Mouse (Mus musculus): Measurements from ENCODE around the gene Cacna1a.
"Not testable (repeated sequence)": the region's sequence is repeated elsewhere in the genome, so short reads cannot be mapped to it uniquely, and the experiment has no call there.

Gene Cacna1a

GRCm38 (mm10) chr8:84485366-84485765 lies 97.1 kb downstream of the Cacna1a start:
- DNase-seq, result no peak

DNA sequence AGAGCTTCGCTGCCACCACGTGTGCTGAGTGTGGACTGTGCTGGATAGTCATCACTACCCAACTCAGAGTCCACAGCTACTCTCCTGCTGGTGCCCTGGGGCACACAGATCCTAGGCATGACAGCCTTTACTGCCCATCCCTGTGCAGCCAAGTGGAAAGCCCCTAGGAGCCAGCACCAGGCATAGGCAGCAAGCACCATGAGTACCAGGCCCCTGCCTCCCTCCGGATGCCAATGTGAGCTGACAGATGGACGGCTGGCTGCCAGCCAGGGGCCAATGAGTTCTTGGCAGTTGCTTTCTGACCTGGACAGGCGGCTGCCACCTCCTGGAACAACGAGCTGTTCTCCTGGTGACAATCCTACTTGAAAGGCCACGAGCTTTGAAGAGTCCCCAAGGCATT lies 97.6 kb downstream of the Cacna1a start:
- peak; percentile 99 for DNase-seq

DNA sequence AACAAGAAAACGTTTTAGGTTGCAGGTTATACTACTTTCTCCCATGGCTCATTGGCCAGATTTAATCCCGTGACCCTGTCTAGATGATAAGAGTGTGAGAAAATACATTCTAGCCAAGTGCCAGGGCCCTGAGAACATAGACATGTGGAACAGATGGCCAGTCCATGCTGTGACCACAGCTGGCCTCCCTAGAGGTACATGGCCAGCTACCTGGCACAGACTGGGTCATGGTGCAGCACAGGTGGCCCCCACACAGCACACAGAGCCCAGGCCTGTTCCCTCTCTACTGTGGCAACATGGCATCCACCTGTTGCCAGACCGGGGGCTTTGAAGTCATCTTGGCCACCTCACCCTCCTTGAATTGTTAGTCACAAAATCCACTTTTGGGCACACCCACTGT lies 101.0 kb downstream of the Cacna1a start:
- peak; percentile 64 for DNase-seq

DNA sequence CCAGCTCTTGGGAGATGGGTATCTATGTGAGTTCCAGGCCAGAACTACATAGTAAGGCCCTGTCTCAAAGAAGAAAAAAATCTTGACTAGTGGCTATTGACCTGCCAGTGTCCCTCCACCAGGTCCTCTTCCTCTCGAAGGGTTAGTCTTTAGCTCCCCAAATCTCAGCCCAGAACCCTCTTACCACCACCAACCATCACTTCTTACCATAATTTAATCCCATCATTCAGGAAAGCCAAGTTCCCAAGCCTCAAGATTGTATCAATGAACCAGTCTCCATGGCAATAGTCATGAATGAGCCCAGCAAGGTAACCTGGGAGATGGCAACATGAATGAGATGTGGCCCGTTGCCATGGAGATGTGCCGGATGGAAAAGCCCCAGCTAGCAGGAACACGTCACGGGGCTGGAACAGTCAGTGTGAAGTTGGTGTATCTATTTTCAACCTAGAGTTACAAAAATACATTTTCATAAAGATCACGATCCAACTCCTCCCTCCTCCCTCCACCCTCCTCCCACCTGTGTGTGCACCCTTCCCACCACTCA lies 106.4 kb downstream of the Cacna1a start:
- DNase-seq, result peak; percentile 66

DNA sequence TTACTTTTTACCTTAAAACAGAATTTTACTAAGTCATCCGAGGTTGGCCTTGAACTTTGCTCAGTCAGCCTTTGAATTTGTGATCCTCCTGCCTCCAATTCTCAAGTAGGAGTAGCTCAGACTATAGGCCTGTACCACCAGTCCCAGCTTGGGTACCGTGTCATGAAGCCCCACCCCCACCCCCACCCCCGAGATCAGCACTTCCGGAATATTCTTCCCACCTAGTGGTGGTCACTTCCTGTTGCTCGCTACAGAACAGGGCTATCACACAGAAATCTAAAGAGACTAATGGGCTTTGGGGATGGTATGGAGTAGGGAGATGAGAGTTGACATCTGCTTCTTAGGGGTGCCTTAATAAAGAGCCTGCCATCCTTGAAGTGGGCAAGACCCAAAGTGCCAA lies 112.9 kb downstream of the Cacna1a start:
- no peak for DNase-seq

GRCm38 (mm10) chr8:84501671-84502308 lies 113.5 kb downstream of the Cacna1a start:
- no peak for DNase-seq

GRCm38 (mm10) chr8:84502638-84503037 lies 114.4 kb downstream of the Cacna1a start:
- DNase-seq, result peak; percentile 61

- DNase-seq, result no peak
Observed at GRCm38 (mm10) chr8:84507220-84507619, 119.0 kb downstream of the Cacna1a start.

DNA sequence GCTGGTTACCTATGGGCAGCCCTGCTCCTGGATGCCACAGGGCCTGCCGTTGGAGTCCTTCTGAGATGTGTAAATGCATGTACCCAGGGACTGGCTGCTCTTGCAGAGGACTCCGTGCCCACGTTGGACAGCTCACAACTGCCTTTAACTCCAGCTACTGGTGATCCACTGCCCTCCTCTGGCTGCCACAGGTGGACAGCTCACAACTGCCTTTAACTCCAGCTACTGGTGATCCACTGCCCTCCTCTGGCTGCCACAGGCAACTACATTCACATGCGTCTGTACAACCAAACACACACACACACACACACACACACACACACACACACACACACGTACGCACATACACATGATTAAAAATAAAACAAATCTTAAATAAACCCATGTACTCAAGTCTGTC lies 121.5 kb downstream of the Cacna1a start:
- not testable (repeated sequence) for DNase-seq

DNA sequence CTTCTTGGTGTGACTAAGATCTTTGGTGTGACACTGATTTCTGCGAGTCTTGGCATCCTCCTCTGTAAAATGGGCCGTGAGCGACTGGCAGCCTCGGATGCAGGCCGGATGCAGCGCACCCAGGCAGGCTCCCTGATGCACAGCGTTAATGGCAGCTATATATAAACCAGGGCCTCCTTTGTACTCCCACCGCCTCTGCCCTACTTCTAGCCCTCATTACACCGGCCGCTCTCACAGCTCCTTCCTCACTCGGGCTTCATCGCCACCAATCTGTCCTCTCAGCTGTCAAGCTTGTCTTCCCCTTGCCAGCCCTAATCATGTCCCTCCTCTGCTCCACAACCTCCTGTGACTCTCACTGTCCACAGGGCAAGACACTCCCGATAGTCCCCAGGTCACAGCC lies 123.4 kb downstream of the Cacna1a start:
- DNase-seq, result peak; percentile 49

- peak; percentile 63 for DNase-seq
Observed at GRCm38 (mm10) chr8:84513765-84514164, 125.5 kb downstream of the Cacna1a start.

GRCm38 (mm10) chr8:84518180-84518579 lies 129.9 kb downstream of the Cacna1a start:
- no peak for DNase-seq

DNA sequence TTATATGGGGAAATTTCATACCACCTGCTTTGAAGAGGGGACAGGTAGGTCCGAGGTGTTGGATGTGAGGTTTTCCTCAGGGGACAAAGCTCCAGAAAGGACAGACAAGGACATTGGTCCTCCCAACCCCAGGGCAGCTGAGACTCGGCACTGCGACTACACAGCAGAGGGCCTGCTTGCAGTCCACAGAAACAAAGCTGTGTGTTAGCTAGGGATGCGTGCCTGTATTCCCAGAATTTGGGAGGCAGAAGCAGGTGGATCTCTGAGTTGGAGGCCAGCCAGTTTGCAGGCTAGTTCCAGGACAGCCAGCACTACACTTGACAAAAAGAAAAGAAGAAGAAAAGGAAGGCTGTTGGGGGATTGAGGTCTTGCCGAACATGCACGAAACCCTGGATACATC lies 130.5 kb downstream of the Cacna1a start:
- no peak for DNase-seq

- no peak for DNase-seq
Observed at GRCm38 (mm10) chr8:84519767-84520626, 131.8 kb downstream of the Cacna1a start.

- DNase-seq, result no peak
Observed at GRCm38 (mm10) chr8:84520999-84521398, 132.8 kb downstream of the Cacna1a start.

- DNase-seq, result no peak
Observed at GRCm38 (mm10) chr8:84528036-84528435, 139.8 kb downstream of the Cacna1a start.

DNA sequence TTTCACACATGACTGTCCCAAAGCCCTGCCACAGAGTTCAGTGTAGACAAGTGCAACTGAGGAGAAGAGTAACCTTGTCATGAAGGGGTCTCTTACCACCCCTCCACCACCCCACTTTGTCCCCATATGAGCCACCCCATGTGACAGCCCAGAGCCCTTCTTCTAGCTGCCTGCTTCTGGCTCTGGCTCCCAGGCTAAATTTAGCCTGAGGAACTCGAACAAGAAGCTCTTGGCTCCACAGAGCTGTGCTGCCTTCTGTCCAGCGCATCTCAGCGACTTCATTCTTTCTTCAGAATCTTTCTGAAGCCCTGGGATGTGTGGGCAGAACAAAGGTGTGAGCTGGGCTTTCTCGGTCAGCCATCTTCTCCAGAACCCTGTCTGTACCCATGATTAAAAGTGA lies 141.3 kb downstream of the Cacna1a start:
- no peak for DNase-seq

DNA sequence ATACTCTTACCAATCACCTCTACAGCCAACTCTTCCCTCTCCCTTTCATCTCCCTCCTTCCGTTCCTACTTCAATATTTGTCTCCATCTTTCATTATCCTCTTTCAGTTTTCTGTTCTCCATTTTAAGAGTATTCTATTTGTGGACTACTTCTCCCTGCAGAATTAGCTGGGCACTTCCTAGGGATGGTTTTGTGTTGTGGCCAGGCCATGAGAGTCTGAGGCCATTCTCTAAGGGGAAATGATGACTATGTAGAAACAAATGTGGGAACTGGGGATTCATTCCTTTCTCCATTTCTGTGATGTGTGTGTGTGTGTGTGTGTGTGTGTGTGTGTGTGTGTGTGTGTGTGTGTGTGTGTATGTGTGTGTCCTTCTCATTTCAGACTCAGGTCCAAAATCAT lies 144.5 kb downstream of the Cacna1a start:
- DNase-seq, result no peak

DNA sequence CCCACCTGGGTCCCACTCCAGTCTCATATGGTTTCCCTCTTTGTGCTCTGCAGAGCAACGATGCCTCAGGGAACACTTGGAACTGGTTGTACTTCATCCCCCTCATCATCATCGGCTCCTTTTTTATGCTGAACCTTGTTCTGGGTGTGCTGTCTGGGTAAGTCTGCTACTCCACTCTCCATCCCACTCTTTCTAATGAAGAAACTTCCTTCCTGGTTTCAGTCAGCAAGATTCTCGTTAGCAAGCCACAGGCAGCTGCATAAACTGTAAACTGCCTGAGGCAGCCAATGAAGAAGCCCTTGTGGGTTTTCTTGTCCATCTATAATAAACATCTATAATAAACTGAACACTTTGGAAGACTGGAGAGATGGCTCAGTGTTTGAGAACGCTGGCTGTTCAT lies 145.1 kb downstream of the Cacna1a start:
- DNase-seq, result no peak

DNA sequence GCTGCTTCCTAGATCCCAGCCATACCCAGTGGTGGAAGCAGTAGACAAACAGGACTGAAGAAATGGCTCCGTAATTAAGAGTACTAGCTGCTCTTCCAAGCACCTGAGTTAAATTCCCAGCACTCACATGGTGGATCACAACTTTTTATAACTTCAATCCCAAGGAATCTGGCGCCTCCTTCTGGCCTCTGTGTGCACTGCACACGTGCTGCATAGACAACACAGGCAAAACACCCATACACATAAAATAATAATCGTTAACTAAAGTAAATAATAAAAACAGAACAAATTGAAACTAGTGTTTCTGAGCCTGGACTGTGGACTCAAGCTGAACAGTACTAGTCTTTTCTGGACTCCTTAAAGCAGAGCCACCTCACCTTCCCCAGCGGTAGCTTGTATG lies 148.7 kb downstream of the Cacna1a start:
- DNase-seq, result no peak

DNA sequence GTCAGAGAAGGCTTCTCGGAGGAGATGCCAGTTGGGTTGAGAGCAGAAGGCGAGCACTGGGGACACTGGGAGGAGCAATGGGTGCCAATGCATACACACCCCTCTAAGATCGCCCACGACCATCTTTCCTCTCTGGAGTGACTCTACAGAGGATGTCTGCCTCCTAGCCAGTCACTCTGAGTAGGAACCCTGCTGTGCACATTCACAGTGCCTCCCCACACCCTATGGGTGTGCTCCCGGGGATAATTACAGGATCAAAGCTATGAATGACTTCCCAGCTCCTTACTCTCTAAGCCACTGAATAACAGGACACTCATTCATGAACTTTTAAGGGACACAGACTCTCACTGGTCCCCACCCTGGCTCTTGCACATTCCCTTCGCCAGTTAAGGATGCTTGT lies 151.1 kb downstream of the Cacna1a start:
- DNase-seq, result no peak

DNA sequence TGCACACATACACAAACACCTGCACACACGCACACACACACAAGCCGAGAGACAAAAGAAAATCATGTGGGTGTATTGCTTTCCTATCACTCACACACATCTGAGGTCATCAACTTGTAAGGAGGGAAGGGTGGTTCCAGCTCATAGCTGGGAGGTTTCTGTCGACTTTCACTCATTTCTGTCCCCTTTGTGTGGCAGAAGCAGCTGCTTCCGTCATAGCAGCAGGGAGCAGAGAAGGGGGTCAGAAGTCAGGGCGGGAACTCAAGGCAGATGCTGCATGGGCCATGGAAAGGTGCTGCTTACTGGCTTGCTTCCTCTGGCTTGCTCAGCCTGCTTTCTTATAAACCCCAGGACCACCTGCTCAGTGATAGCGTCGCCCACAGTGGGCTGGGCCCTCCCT lies 154.2 kb downstream of the Cacna1a start:
- no peak for DNase-seq

GRCm38 (mm10) chr8:84545522-84545921 lies 157.3 kb downstream of the Cacna1a start:
- no peak for DNase-seq

GRCm38 (mm10) chr8:84552457-84552856 lies 164.2 kb downstream of the Cacna1a start:
- DNase-seq, result peak; percentile 42

All from cerebellum, adult 8-10 months (tissue).